Mouse (Mus musculus) lung, postnatal 0 days (tissue): ENCODE measurements around the gene Sorl1.

Experiments used
- CTCF ChIP-seq: IDR thresholded peaks from 2 replicates; pipeline ENCODE4 v1.5.1; 2016; ENCODE audit warnings: antibody characterized with exemption, mild to moderate bottlenecking
- EP300 ChIP-seq: IDR thresholded peaks from 2 replicates; pipeline ENCODE4 v1.6.1; 2016; ENCODE audit warnings: antibody characterized with exemption, mild to moderate bottlenecking, control low read depth

- TF ChIP-seq CTCF (no peak), EP300 (no peak)
Measured at GRCm38 (mm10) chr9:42065756-42066155, 58.3 kb downstream of the Sorl1 start.
